9 mouse cellular contexts compared by ENCODE assay signal in genomic region chr5:73993538-73993937, GRCm38 (mm10).
DNase-seq lines count a peak whose midpoint lies in the region; ATAC-seq and TF ChIP-seq lines count a peak whose summit lies in the region.
"Had no signal": no experiment of that assay in that cellular context is flagged by ENCODE, and none has a peak within 500 bp of the region (broad histone marks: within the 10 kb centered on the region; RNA-seq: fewer than 3 reads in every experiment).

No protein-coding gene starts in this region.

- H3K27ac ChIP-seq in hindbrain, postnatal 0 days: no peak overlapping the region
- H3K27ac ChIP-seq in hindbrain, embryonic 12.5 days: no peak overlapping the region
- H3K27ac ChIP-seq in ES-E14 (ENCODE audit: insufficient read depth, low read depth, low read length, poor library complexity, severe bottlenecking): no peak overlapping the region
- H3K27ac ChIP-seq in lung, embryonic 14.5 days (ENCODE audit: low read depth): no peak overlapping the region
- H3K27ac ChIP-seq: limb, embryonic 12.5 days had no signal

- TF ChIP-seq CTCF in hindbrain, postnatal 0 days (IDR thresholded peaks at IDR 0.05; ENCODE audit: low read depth): peak; percentile 33; the same call in 1 of the 2 replicates
- peak; percentile 50 for TF ChIP-seq CTCF in lung, embryonic 14.5 days (IDR thresholded peaks at IDR 0.05; ENCODE audit: low read depth)

- no peaks in the 10 kb centered on the region for H3K36me3 ChIP-seq in hindbrain, postnatal 0 days (ENCODE audit: insufficient read depth, low read length)
- H3K36me3 ChIP-seq in hindbrain, embryonic 12.5 days: peaks cover 7% of the 10 kb centered on the region; the same call in 1 of the 2 replicates
- H3K36me3 ChIP-seq in ES-E14 (ENCODE audit: control insufficient read depth, insufficient read depth, low read length, poor library complexity, severe bottlenecking): no peaks in the 10 kb centered on the region
- H3K36me3 ChIP-seq in lung, embryonic 14.5 days (ENCODE audit: insufficient read depth): peaks cover 3% of the 10 kb centered on the region; the same call in 1 of the 2 replicates

- H3K9me3 ChIP-seq in hindbrain, postnatal 0 days (ENCODE audit: low read length): no peaks in the 10 kb centered on the region
- no peaks in the 10 kb centered on the region for H3K9me3 ChIP-seq in hindbrain, embryonic 12.5 days (replicated peaks)
- H3K9me3 ChIP-seq in ES-E14 (ENCODE audit: control insufficient read depth, insufficient read depth, low read depth, low read length): no peaks in the 10 kb centered on the region
- no peaks in the 10 kb centered on the region for H3K9me3 ChIP-seq in lung, embryonic 14.5 days (ENCODE audit: low read depth, low read length)
- H3K9me3 ChIP-seq: limb, embryonic 12.5 days had no signal

- H3K4me1 ChIP-seq in hindbrain, postnatal 0 days (ENCODE audit: insufficient read depth, low read length): no peaks in the 10 kb centered on the region
- peaks cover 6% of the 10 kb centered on the region; the same call in 1 of the 2 replicates for H3K4me1 ChIP-seq in hindbrain, embryonic 12.5 days
- no peaks in the 10 kb centered on the region for H3K4me1 ChIP-seq in ES-E14 (ENCODE audit: control insufficient read depth in 2 of 2, insufficient read depth in 2 of 2, low read length in 2 of 2, poor library complexity in 1 of 2)
- H3K4me1 ChIP-seq in lung, embryonic 14.5 days (ENCODE audit: insufficient read depth): no peaks in the 10 kb centered on the region
- H3K4me1 ChIP-seq: limb, embryonic 12.5 days had no signal

- no peak overlapping the region for H3K4me2 ChIP-seq in hindbrain, postnatal 0 days (ENCODE audit: low read depth, low read length)
- H3K4me2 ChIP-seq in hindbrain, embryonic 12.5 days (replicated peaks): no peak overlapping the region
- no peak overlapping the region for H3K4me2 ChIP-seq in lung, embryonic 14.5 days
- H3K4me2 ChIP-seq: limb, embryonic 12.5 days had no signal

- no peaks in the 10 kb centered on the region for H3K27me3 ChIP-seq in hindbrain, postnatal 0 days (ENCODE audit: insufficient read depth, low read length)
- no peaks in the 10 kb centered on the region for H3K27me3 ChIP-seq in hindbrain, embryonic 12.5 days
- no peaks in the 10 kb centered on the region for H3K27me3 ChIP-seq in lung, embryonic 14.5 days (ENCODE audit: insufficient read depth, low read length)
- H3K27me3 ChIP-seq: limb, embryonic 12.5 days had no signal

- H3K4me3 ChIP-seq in hindbrain, postnatal 0 days (ENCODE audit: low read length): no peak overlapping the region
- no peak overlapping the region for H3K4me3 ChIP-seq in hindbrain, embryonic 12.5 days
- no peak overlapping the region for H3K4me3 ChIP-seq in ES-E14 (ENCODE audit: insufficient read depth in 1 of 2, low read depth in 1 of 2, low read length in 2 of 2, poor library complexity in 1 of 2, severe bottlenecking in 1 of 2)
- H3K4me3 ChIP-seq in lung, embryonic 14.5 days (ENCODE audit: low read depth, low read length): no peak overlapping the region
- H3K4me3 ChIP-seq: limb, embryonic 12.5 days had no signal

- no peak overlapping the region for H3K9ac ChIP-seq in hindbrain, postnatal 0 days (replicated peaks; ENCODE audit: low read length)
- no peak overlapping the region for H3K9ac ChIP-seq in hindbrain, embryonic 12.5 days
- H3K9ac ChIP-seq in ES-E14 (ENCODE audit: insufficient read depth, low read depth, low read length, poor library complexity, severe bottlenecking): no peak overlapping the region
- H3K9ac ChIP-seq in lung, embryonic 14.5 days: no peak overlapping the region
- H3K9ac ChIP-seq: limb, embryonic 12.5 days had no signal

- no peak for ATAC-seq in hindbrain, postnatal 0 days
- no peak for ATAC-seq in hindbrain, embryonic 12.5 days (ENCODE audit: low FRiP score)
- peak; percentile 80 for ATAC-seq in common myeloid progenitor, adult 5-6 weeks (replicated peaks; ENCODE audit: low read depth, poor library complexity, severe bottlenecking)
- no peak for ATAC-seq in lung, embryonic 14.5 days (ENCODE audit: insufficient read depth)

- in situ Hi-C loops in ES-E14 (cut with MboI; ENCODE audit: low sequenced_read_pairs in 2 of 2, unreplicated experiment in 2 of 2): no loop called here

- peak; percentile 23 for DNase-seq in hindbrain, postnatal 0 days (ENCODE audit: low spot score)
- DNase-seq in ES-E14 (ENCODE audit: low read depth, low spot score): no peak
- peak; percentile 63 for DNase-seq in lung, embryonic 14.5 days
- DNase-seq in spleen, postnatal 4 days (ENCODE audit: low spot score in 2 of 2): no peak
- DNase-seq in ovary, postnatal 10 days (ENCODE audit: low spot score): no peak
- DNase-seq in left cerebral cortex, adult 9 months (ENCODE audit: low spot score in 2 of 2): no peak

- 87% methylated on average over 4 of the region's 4 CpGs for WGBS in hindbrain, postnatal 0 days
- 91% methylated on average over 4 of the region's 4 CpGs for WGBS in hindbrain, embryonic 12.5 days
- WGBS in lung, embryonic 14.5 days: 81% methylated on average over 4 of the region's 4 CpGs

TF ChIP-seq in ES-E14, 5 proteins besides CTCF, POLR2A, EP300 and RAD21:
- TF ChIP-seq HCFC1 (IDR thresholded peaks at IDR 0.05; ENCODE audit: borderline replicate concordance, insufficient read depth, low read length) (no peak), CHD2 (IDR thresholded peaks at IDR 0.05; ENCODE audit: low read depth, low read length) (no peak), ZC3H11A (IDR thresholded peaks at IDR 0.05; ENCODE audit: borderline replicate concordance, low read depth, low read length) (peak; percentile 57; the same call in 1 of the 2 replicates)

Comparison
In these comparisons a context has a peak if more than half of its experiments do, and no peak if none do; other contexts are left out.
1. DNase-seq: peak in hindbrain, postnatal 0 days (single experiment) and lung, embryonic 14.5 days (single experiment); none in ES-E14 (single experiment), spleen, postnatal 4 days (0 of 2), ovary, postnatal 10 days (single experiment) and left cerebral cortex, adult 9 months (0 of 2).